Mouse (Mus musculus) adrenal gland, adult 2 months (tissue): ENCODE data around the gene Fbrsl1. TPM values are rescaled to one million over a fixed set of nuclear protein-coding genes. Genes with fewer than 3 reads are reported as not detected.

Experiments
- DNase-seq: peaks from one replicate; pipeline ENCODE4 v3.0.0; 2021
- long read RNA-seq: library from polyadenylated mRNA; stranded (forward); transcript quantifications from one replicate; pipeline ENCODE4 v2.0.0, GENCODE M21; 2021
- polyA plus RNA-seq: library from polyadenylated mRNA; depleted of rRNA; stranded (reverse); fragments of >200 nt; gene quantifications from 2 replicates; pipeline ENCODE4 v1.2.3, GENCODE M21; 2012; rRNA removed
- total RNA-seq, 2 experiments: library from RNA; stranded (reverse); gene quantifications; 2 replicates each; pipeline ENCODE4 v1.2.3; 2021

Fbrsl1 gene
- total RNA-seq (10 to 100 TPM; 56.7 to 67.2 TPM), polyA plus RNA-seq (267 and 295 TPM in 2 replicates)
- long read RNA-seq, partial matches to known transcripts = 0 of 6 reads
- long read RNA-seq, other reads (novel, unspliced or antisense) = 2 of 6 reads

- DNase-seq = peak; percentile 98
Measured at GRCm38 (mm10) chr5:110448436-110449134, at the start of gene Fbrsl1. Gene Fbrsl1, minus strand, starts transcription at chr5:110448503.

- DNase-seq = no peak
Measured at GRCm38 (mm10) chr5:110498071-110498470, 49.8 kb upstream of the Fbrsl1 start.

GRCm38 (mm10) chr5:110497556-110497955 lies 49.3 kb upstream of the Fbrsl1 start:
- DNase-seq = peak; percentile 43

- DNase-seq = no peak
Measured at GRCm38 (mm10) chr5:110495051-110495450, 46.7 kb upstream of the Fbrsl1 start.

- no peak for DNase-seq
Measured at GRCm38 (mm10) chr5:110494396-110494795, 46.1 kb upstream of the Fbrsl1 start.

- peak; percentile 73 for DNase-seq
Measured at GRCm38 (mm10) chr5:110493785-110494184, 45.5 kb upstream of the Fbrsl1 start.

GRCm38 (mm10) chr5:110489639-110490038 lies 41.3 kb upstream of the Fbrsl1 start:
- no peak for DNase-seq

- no peak for DNase-seq
Measured at GRCm38 (mm10) chr5:110487943-110488342, 39.6 kb upstream of the Fbrsl1 start.

- no peak for DNase-seq
Measured at GRCm38 (mm10) chr5:110486674-110487334, 38.5 kb upstream of the Fbrsl1 start.

GRCm38 (mm10) chr5:110484711-110485110 lies 36.4 kb upstream of the Fbrsl1 start:
- DNase-seq = peak; percentile 62

- no peak for DNase-seq
Measured at GRCm38 (mm10) chr5:110479228-110479627, 30.9 kb upstream of the Fbrsl1 start.

GRCm38 (mm10) chr5:110474156-110474555 lies 25.9 kb upstream of the Fbrsl1 start:
- no peak for DNase-seq

- DNase-seq = no peak
Measured at GRCm38 (mm10) chr5:110472834-110473233, 24.5 kb upstream of the Fbrsl1 start.

GRCm38 (mm10) chr5:110471981-110472476 lies 23.7 kb upstream of the Fbrsl1 start:
- no peak for DNase-seq

GRCm38 (mm10) chr5:110471285-110471684 lies 23.0 kb upstream of the Fbrsl1 start:
- DNase-seq = no peak

- no peak for DNase-seq
Measured at GRCm38 (mm10) chr5:110469227-110469925, 21.1 kb upstream of the Fbrsl1 start.

GRCm38 (mm10) chr5:110468296-110468695 lies 20.0 kb upstream of the Fbrsl1 start:
- no peak for DNase-seq

- no peak for DNase-seq
Measured at GRCm38 (mm10) chr5:110467725-110468124, 19.4 kb upstream of the Fbrsl1 start.

GRCm38 (mm10) chr5:110466531-110467424 lies 18.5 kb upstream of the Fbrsl1 start:
- DNase-seq = peak; percentile 70

GRCm38 (mm10) chr5:110462646-110463045 lies 14.3 kb upstream of the Fbrsl1 start:
- no peak for DNase-seq

GRCm38 (mm10) chr5:110458936-110459335 lies 10.6 kb upstream of the Fbrsl1 start:
- peak; percentile 79 for DNase-seq
